In the genomic region with DNA sequence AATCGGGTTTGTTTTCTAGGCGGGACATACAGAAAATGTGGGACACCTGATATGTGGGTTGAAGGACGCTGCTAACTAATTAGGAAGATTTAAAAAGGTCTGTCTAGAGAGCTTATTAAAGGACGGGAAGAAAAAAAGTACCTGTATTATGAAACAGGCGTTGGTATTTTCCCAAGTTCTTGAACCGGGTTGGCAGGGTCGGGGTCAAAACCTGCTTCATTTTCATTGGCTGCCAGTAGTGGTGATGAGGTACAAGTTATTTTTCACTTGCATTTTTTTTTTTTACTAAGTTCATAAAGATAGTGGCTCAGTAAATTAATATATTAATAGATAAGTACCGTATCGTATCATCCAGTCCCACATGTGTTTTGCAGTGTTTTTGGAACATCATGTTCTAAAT, we compare ENCODE assay signal across 8 mouse cellular contexts. TPM values are rescaled to one million over a fixed set of nuclear protein-coding genes. Genes with fewer than 3 reads are reported as not detected.
DNase-seq lines count a peak whose midpoint lies in the region; ATAC-seq lines count a peak whose summit lies in the region.

No protein-coding gene starts in this region.

- no peak for ATAC-seq in heart, embryonic 12.5 days (ENCODE audit: insufficient number of reproducible peaks, low FRiP score)
- ATAC-seq in embryonic facial prominence, embryonic 11.5 days (replicated peaks; ENCODE audit: insufficient number of reproducible peaks, low FRiP score, low TSS enrichment, low read depth) = no peak
- no peak for ATAC-seq in intestine, embryonic 14.5 days (replicated peaks; ENCODE audit: low FRiP score, low TSS enrichment, low read depth)
- ATAC-seq in midbrain, embryonic 11.5 days (ENCODE audit: low FRiP score) = no peak
- no peak for ATAC-seq in cerebellum, adult (ENCODE audit: insufficient number of reproducible peaks, low FRiP score, low TSS enrichment)

- peaks cover 36% of the 10 kb centered on the region for H3K4me1 ChIP-seq in heart, embryonic 12.5 days (replicated peaks)
- no peaks in the 10 kb centered on the region for H3K4me1 ChIP-seq in embryonic facial prominence, embryonic 11.5 days (ENCODE audit: control insufficient read depth, insufficient read depth, low read length)
- peaks cover 16% of the 10 kb centered on the region for H3K4me1 ChIP-seq in intestine, embryonic 14.5 days (replicated peaks; ENCODE audit: control insufficient read depth, insufficient read depth, low read length)
- peaks cover 23% of the 10 kb centered on the region for H3K4me1 ChIP-seq in midbrain, embryonic 11.5 days (ENCODE audit: control insufficient read depth, insufficient read depth, low read length)

- no peaks in the 10 kb centered on the region for H3K27me3 ChIP-seq in heart, embryonic 12.5 days (replicated peaks)
- H3K27me3 ChIP-seq in embryonic facial prominence, embryonic 11.5 days (ENCODE audit: control insufficient read depth, insufficient read depth, low read length) = no peaks in the 10 kb centered on the region
- no peaks in the 10 kb centered on the region for H3K27me3 ChIP-seq in intestine, embryonic 14.5 days (replicated peaks; ENCODE audit: control insufficient read depth, insufficient read depth, low read length)
- H3K27me3 ChIP-seq in midbrain, embryonic 11.5 days (ENCODE audit: control insufficient read depth, insufficient read depth, low read length) = no peaks in the 10 kb centered on the region; the same call in 1 of the 2 replicates

- H3K4me3 ChIP-seq in heart, embryonic 12.5 days = peak overlapping the region; percentile 96
- peak overlapping the region; percentile 80 for H3K4me3 ChIP-seq in embryonic facial prominence, embryonic 11.5 days (ENCODE audit: low read depth, low read length)
- peak overlapping the region; percentile 91 for H3K4me3 ChIP-seq in intestine, embryonic 14.5 days (ENCODE audit: low read depth, low read length)
- H3K4me3 ChIP-seq in midbrain, embryonic 11.5 days (ENCODE audit: low read depth, low read length) = peak overlapping the region; percentile 60

- H3K27ac ChIP-seq in heart, embryonic 12.5 days (ENCODE audit: poor library complexity, severe bottlenecking) = no peak overlapping the region
- H3K27ac ChIP-seq in embryonic facial prominence, embryonic 11.5 days (replicated peaks; ENCODE audit: low read depth, low read length) = no peak overlapping the region
- H3K27ac ChIP-seq in intestine, embryonic 14.5 days (ENCODE audit: low read depth) = no peak overlapping the region
- H3K27ac ChIP-seq in midbrain, embryonic 11.5 days (ENCODE audit: low read depth, low read length) = no peak overlapping the region

- WGBS in heart, embryonic 12.5 days = 15% methylated on average over 9 of the region's 9 CpGs
- WGBS in embryonic facial prominence, embryonic 11.5 days = 13% methylated on average over 9 of the region's 9 CpGs
- 15% methylated on average over 9 of the region's 9 CpGs for WGBS in intestine, embryonic 14.5 days
- 16% methylated on average over 9 of the region's 9 CpGs for WGBS in midbrain, embryonic 11.5 days

- H3K4me2 ChIP-seq in heart, embryonic 12.5 days = peak overlapping the region; percentile 88
- H3K4me2 ChIP-seq in embryonic facial prominence, embryonic 11.5 days (ENCODE audit: low read depth, low read length) = peak overlapping the region; percentile 86
- peak overlapping the region; percentile 77 for H3K4me2 ChIP-seq in intestine, embryonic 14.5 days (ENCODE audit: low read length)
- peak overlapping the region; percentile 54 for H3K4me2 ChIP-seq in midbrain, embryonic 11.5 days

- no peak for DNase-seq in heart, adult 18-20 months
- DNase-seq in embryonic facial prominence, embryonic 11.5 days (ENCODE audit: low spot score) = no peak
- DNase-seq in intestine, embryonic 14.5 days (ENCODE audit: low spot score) = no peak
- no peak for DNase-seq in midbrain, embryonic 11.5 days (ENCODE audit: low spot score, missing footprints)
- DNase-seq in frontal cortex, postnatal 14 days (ENCODE audit: low spot score in 2 of 2) = no peak
- DNase-seq in frontal cortex, postnatal 10 days (ENCODE audit: low spot score in 2 of 2) = no peak

- H3K9ac ChIP-seq in heart, embryonic 12.5 days = peak overlapping the region; percentile 94
- peak overlapping the region; percentile 80; the same call in 1 of the 2 replicates for H3K9ac ChIP-seq in embryonic facial prominence, embryonic 11.5 days (replicated peaks; ENCODE audit: low read length)
- peak overlapping the region; percentile 74; the same call in 1 of the 2 replicates for H3K9ac ChIP-seq in intestine, embryonic 14.5 days (ENCODE audit: low read length)
- H3K9ac ChIP-seq in midbrain, embryonic 11.5 days (ENCODE audit: low read length) = peak overlapping the region; percentile 79; the same call in 1 of the 2 replicates

- H3K36me3 ChIP-seq in heart, embryonic 12.5 days = no peaks in the 10 kb centered on the region
- no peaks in the 10 kb centered on the region for H3K36me3 ChIP-seq in embryonic facial prominence, embryonic 11.5 days (replicated peaks; ENCODE audit: control insufficient read depth, insufficient read depth, low read depth, low read length)
- H3K36me3 ChIP-seq in intestine, embryonic 14.5 days (ENCODE audit: control insufficient read depth, insufficient read depth, low read length) = no peaks in the 10 kb centered on the region
- no peaks in the 10 kb centered on the region for H3K36me3 ChIP-seq in midbrain, embryonic 11.5 days (ENCODE audit: control insufficient read depth, insufficient read depth, low read length)

- no peaks in the 10 kb centered on the region for H3K9me3 ChIP-seq in heart, embryonic 12.5 days (replicated peaks)
- H3K9me3 ChIP-seq in embryonic facial prominence, embryonic 11.5 days (replicated peaks; ENCODE audit: control insufficient read depth, low read length) = no peaks in the 10 kb centered on the region
- H3K9me3 ChIP-seq in intestine, embryonic 14.5 days (ENCODE audit: control insufficient read depth, low read length) = no peaks in the 10 kb centered on the region
- no peaks in the 10 kb centered on the region for H3K9me3 ChIP-seq in midbrain, embryonic 11.5 days (ENCODE audit: control insufficient read depth, low read length)

RNA-seq across cellular contexts. Expression of a gene that starts 1.3 kb away (rescaled TPM):
- 15.1 and 16.8 TPM in 2 replicates for polyA plus RNA-seq in heart, embryonic 12.5 days (2016; fragmentation: Nextera tagmentation; extraction: Ambion mirVana)
- total RNA-seq in heart, adult 18-20 months (2021) = 1 to 10 TPM; 4.8 to 6.2 TPM
- polyA plus RNA-seq in embryonic facial prominence, embryonic 11.5 days (2014; fragmentation: Nextera tagmentation; extraction: Ambion mirVana) = 14.5 and 15.3 TPM in 2 replicates
- 9.3 and 10.1 TPM in 2 replicates for polyA plus RNA-seq in intestine, embryonic 14.5 days (2014; fragmentation: Nextera tagmentation; extraction: Ambion mirVana)
- 15.0 and 18.1 TPM in 2 replicates for polyA plus RNA-seq in midbrain, embryonic 11.5 days (2014; fragmentation: Nextera tagmentation; extraction: Ambion mirVana)
